Mouse (Mus musculus): Measurements from ENCODE around the gene Cops4. TPM values are rescaled to one million over a fixed set of nuclear protein-coding genes. Genes with fewer than 3 reads are reported as not detected.

Gene Cops4
- 10 to 100 TPM; 73.3 to 73.8 TPM for total RNA-seq (2021)
- long read RNA-seq, experiment 1, transcript Cops4-201 (10 exons, 1,755 nt), result major isoform, 127 of 156 reads
- long read RNA-seq, experiment 1, partial matches to known transcripts, result 3 of 156 reads
- long read RNA-seq, experiment 1, other reads (novel, unspliced or antisense), result 26 of 156 reads
- long read RNA-seq, experiment 2, transcript Cops4-201 (10 exons, 1,755 nt), result major isoform, 99 of 132 reads
- long read RNA-seq, experiment 2, partial matches to known transcripts, result 3 of 132 reads
- long read RNA-seq, experiment 2, other reads (novel, unspliced or antisense), result 30 of 132 reads

DNA sequence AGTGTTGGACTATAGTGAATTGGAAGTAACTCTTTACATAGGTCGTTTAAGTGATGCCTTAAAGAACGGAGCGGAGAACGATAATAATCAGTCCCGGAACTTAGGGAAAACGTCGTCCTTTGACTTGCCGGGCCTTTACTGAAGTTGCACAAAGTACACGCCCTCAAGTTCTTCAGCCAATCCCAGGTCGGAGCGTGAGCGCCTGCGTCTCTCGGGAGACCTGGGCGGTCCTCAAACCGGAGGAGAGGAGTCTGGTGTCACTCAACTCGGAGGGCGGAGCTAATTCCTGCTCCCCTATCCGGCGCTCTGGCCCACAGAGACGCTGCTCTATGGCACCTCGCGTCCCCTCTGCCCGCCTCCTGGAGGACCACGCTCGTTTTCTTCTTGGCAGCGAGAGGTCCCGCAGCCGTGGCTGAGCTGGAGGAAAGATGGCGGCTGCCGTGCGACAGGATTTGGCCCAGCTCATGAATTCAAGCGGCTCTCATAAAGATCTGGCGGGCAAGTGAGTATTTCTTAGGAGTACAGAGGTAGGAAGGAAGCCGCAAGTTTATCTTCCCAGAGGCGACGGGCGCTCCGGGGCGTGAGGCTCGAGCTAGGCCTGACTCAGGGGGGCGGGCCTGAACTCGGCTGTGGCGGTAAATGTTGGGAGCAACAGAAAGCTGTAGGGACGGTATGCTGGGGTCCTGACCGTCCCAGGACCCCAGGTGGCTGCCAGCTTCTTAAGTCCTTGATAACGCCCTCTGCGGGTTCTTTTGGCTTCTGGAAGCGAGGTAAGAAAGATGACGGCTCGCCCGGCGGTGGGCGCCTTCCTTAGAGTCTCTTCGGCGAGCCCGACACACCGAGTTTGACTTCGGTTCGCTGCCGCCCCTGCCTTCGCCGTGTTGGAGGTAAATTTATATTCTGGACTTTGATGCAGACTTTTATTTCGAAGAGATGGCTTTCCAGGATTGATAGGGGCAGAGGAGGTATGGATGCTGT lies at the start of gene Cops4:
Gene Cops4, plus strand, starts transcription at position 261 of the 978 bp plus-strand sequence.
- DNase-seq (ENCODE audit: low spot score in 2 of 2), result peak; percentile 97 to 98
- intact Hi-C loops (cut with DNase I), result loop anchor here (1.0 to 5.0 kb wide), 2 partner anchors 18 to 91 kb away; partner anchors contain the start of gene Lin54

GRCm38 (mm10) chr5:100476328-100476727 lies 41.8 kb upstream of the Cops4 start:
- intact Hi-C loops (cut with DNase I), result no loop called here
- no peak for DNase-seq (ENCODE audit: low spot score in 2 of 2)

DNA sequence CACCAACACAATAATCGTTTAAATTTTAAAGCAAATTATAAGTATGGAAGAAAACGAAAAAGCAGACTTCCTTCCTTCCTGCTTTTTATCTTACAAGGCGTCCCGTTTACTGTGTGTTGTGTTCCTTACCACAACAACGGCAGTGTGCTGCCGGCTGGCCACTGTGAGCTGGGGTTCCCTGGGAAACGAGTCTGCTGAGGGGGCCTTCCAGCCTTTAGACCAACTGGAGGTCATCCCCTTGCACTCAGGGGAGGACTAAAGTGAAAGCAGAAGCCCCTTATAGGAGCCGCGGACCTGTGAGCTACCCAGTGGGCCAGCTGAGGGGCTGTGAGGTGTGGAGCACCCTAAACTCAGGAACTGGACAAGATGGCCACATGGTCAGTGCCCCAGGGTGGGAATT lies 40.5 kb upstream of the Cops4 start:
- DNase-seq (ENCODE audit: low spot score in 2 of 2), result no peak
- intact Hi-C loops (cut with DNase I), result no loop called here

- DNase-seq (ENCODE audit: low spot score in 2 of 2), result no peak
- intact Hi-C loops (cut with DNase I), result no loop called here
Observed at GRCm38 (mm10) chr5:100483569-100483968, 34.5 kb upstream of the Cops4 start.

GRCm38 (mm10) chr5:100487120-100487519 lies 31.0 kb upstream of the Cops4 start:
- DNase-seq (ENCODE audit: low spot score in 2 of 2), result no peak
- intact Hi-C loops (cut with DNase I), result no loop called here

DNA sequence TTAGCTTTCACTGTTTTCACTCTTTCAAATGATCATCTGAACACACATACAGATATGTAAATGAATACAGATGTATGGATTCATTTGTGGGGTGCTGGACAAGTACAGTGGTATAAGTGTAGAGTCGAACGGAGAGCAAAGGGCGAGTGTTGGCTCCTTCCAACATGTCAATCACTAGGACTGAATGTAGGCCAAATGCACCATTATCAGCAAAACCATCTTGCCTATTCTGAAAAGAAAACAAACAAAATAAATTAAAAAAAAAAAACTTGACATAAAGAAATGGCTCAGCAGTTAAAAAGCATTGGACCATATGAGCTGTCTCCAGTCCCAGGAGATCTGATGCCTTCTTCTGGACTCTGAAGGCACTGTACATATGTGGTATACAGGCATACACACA lies 29.9 kb upstream of the Cops4 start:
- no peak for DNase-seq (ENCODE audit: low spot score in 2 of 2)
- intact Hi-C loops (cut with DNase I), result no loop called here

- intact Hi-C loops (cut with DNase I), result no loop called here
- no peak for DNase-seq (ENCODE audit: low spot score in 2 of 2)
Observed at GRCm38 (mm10) chr5:100489340-100489739, 28.8 kb upstream of the Cops4 start.

- intact Hi-C loops (cut with DNase I), result no loop called here
- DNase-seq (ENCODE audit: low spot score in 2 of 2), result no peak
Observed at GRCm38 (mm10) chr5:100491704-100492103, 26.4 kb upstream of the Cops4 start.

- intact Hi-C loops (cut with DNase I), result loop anchor here (5.0 kb wide), 1 partner anchor 71 kb away; no protein-coding TSS in a partner anchor
- peak; percentile 69 to 74 for DNase-seq (ENCODE audit: low spot score in 2 of 2)
Observed at GRCm38 (mm10) chr5:100498436-100499180, 19.5 kb upstream of the Cops4 start.

DNA sequence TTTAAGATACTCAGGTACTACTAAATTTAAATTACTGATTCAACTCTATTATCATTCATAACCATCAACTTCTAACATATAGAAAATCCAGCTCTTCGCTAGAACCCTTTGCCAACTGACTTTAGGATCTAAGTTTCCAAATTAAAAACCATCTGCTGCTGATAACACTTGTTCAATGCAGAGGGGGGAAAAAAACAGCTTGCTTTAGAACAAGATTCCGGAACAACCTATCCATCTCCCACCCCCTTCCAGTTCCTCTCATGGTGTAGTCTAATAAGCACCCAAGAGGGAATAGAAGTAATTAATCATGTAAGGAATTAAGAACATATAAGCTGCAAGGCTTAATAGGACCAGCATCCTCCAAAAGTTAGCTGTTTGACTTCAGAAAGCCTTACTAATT lies 18.9 kb upstream of the Cops4 start:
- intact Hi-C loops (cut with DNase I), result loop anchor here (5.0 kb wide), 1 partner anchor 72 kb away; no protein-coding TSS in a partner anchor
- DNase-seq (ENCODE audit: low spot score in 2 of 2), result no peak

DNA sequence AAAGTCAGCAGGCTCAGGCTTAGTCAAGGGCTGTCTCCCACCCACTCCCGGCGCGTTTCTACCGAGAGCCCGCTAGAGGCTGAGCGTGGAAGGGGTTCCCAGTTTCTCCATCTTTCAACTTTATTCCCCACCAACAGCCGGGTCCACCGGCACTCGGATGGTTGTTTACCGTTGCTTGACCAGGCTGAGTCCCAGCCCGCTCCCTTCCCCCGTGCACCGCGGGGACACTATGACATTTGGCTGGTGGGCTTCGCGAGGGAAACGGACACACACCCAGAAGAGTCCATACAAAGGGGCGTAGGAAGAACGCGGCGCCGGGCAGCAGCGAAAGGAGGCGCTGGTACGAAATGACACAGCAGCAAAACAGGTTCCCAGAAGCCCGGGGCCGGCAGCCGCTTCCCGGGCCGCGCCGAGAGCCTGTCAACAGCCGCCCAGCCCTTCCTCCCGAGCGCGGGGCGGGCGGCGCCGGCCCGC lies 18.2 kb upstream of the Cops4 start:
- peak; percentile 49 to 55 for DNase-seq (ENCODE audit: low spot score in 2 of 2)
- intact Hi-C loops (cut with DNase I), result loop anchor here (1.0 to 5.0 kb wide), 2 partner anchors 18 to 73 kb away; partner anchors contain the start of gene Cops4

GRCm38 (mm10) chr5:100500458-100500961 lies 17.6 kb upstream of the Cops4 start, which contains the start of gene Lin54:
TSS of gene Lin54 (minus strand) at chr5:100500639.
- peak; percentile 89 to 91 for DNase-seq (ENCODE audit: low spot score in 2 of 2)
- intact Hi-C loops (cut with DNase I), result loop anchor here (1.0 kb wide), 1 partner anchor 18 kb away; the partner anchor contains the start of gene Cops4

DNA sequence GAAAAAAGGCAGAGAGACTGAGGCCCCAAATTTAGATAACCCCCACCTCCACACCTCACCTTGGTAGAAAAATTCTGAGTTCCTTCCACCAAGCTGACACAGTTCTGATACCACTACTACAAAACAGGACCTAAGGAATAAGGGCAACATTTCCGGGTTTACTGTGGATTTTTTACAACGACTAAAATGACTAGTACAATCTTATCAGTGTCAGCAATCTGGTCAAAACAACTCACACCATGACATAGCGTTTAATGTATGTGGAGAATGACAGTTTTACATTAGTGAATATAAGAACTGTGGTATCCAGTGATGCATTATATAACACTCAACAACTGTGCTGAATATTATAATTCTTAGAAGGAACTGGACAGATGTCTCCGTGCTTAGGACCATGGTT lies 16.8 kb upstream of the Cops4 start:
- intact Hi-C loops (cut with DNase I), result no loop called here
- DNase-seq (ENCODE audit: low spot score in 2 of 2), result no peak

DNA sequence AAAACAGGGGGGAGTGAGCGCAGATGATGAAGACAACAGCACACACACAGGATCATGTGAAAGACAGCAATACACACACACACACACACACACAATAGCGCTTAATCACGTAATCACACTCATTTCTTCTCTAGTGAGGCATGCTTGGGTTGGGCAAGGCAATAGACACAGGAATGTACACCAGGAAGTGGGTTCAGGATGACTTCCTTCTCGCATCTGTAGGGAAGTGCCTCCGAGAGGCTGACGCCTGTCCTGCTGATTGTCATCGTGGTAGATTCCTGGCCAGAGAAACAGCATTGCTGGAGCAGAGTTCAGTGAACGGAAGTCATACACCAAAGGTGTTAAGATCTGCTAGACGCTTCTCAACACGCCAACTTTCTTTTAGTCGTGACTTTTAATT lies 8.9 kb upstream of the Cops4 start:
- no peak for DNase-seq (ENCODE audit: low spot score in 2 of 2)
- intact Hi-C loops (cut with DNase I), result no loop called here

DNA sequence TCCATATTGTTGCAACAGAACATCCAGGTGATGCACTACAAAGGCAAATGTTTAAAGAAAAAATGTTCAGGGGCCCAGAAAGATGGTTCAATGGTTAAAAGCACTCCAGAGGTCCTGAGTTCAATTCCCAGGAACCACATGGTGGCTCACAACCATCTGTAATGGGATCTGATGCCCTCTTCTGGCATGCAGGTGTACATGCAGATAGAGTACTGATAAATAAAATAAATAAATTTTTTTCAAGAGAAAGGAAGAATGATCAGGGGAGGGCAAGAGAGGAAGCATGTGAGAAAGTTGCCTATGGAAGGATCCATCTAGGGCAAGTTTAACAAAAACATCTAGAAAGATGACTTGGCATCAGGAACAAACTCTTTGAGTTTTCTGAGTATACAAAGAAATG lies 5.5 kb upstream of the Cops4 start:
- DNase-seq (ENCODE audit: low spot score in 2 of 2), result no peak
- intact Hi-C loops (cut with DNase I), result no loop called here

DNA sequence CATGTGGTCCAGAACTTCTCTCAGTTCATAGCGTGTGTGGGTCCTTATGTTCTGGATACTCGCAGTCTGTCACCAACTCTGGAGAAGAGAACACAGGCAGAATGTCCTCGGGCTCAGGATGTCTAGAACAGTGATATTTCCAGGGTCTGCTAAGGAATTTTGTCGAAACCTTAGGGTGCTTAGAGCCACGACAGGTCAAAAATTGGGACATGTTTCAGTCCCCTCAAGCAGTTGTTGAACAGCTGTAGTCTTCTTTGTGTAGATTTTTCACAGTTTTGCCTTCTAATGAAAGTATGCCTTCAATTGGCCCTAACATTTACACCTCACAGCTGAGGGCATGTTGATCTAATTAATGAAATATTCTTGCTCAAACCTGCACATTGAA lies 910 bp downstream of the Cops4 start:
- intact Hi-C loops (cut with DNase I), result loop anchor here (5.0 kb wide), 1 partner anchor 92 kb away; no protein-coding TSS in a partner anchor
- DNase-seq (ENCODE audit: low spot score in 2 of 2), result no peak

GRCm38 (mm10) chr5:100520223-100520622 lies 2.1 kb downstream of the Cops4 start:
- no peak for DNase-seq (ENCODE audit: low spot score in 2 of 2)
- intact Hi-C loops (cut with DNase I), result no loop called here

- DNase-seq (ENCODE audit: low spot score in 2 of 2), result no peak
- intact Hi-C loops (cut with DNase I), result no loop called here
Observed at GRCm38 (mm10) chr5:100523331-100523730, 5.2 kb downstream of the Cops4 start.

- intact Hi-C loops (cut with DNase I), result no loop called here
- DNase-seq (ENCODE audit: low spot score in 2 of 2), result no peak
Observed at GRCm38 (mm10) chr5:100524921-100525320, 6.8 kb downstream of the Cops4 start.
